Mouse (Mus musculus) bone marrow, adult 2 months (tissue): ENCODE results near the gene Cbr2.
"Not testable (repeated sequence)": the region's sequence is repeated elsewhere in the genome, so short reads cannot be mapped to it uniquely, and the experiment has no call there.

Source experiments
- CTCF ChIP-seq: fragments of 200-500 bp; IDR thresholded peaks from 2 replicates; pipeline ENCODE4 v1.5.1; 2011; ENCODE audit warnings: low read length, control low read depth; ENCODE audit not compliant: control insufficient read depth, insufficient read depth
- POLR2A ChIP-seq: fragments of 200-500 bp; IDR thresholded peaks from 2 replicates; pipeline ENCODE4 v1.6.1; 2011; ENCODE audit warnings: low read depth, mild to moderate bottlenecking, control low read depth, low read length, borderline replicate concordance; ENCODE audit not compliant: control insufficient read depth

- not testable (repeated sequence) for TF ChIP-seq POLR2A, CTCF
These were observed 49.4 kb upstream of the Cbr2 start for GRCm38 (mm10) chr11:120781361-120781760.
